Mouse (Mus musculus): Measurements from ENCODE around the gene C1ql4.
"Not testable (repeated sequence)": the region's sequence is repeated elsewhere in the genome, so short reads cannot be mapped to it uniquely, and the experiment has no call there.

The C1ql4 gene

GRCm38 (mm10) chr15:99097840-99098492 is 10.3 kb upstream of the C1ql4 start:
- DNase-seq: no peak

GRCm38 (mm10) chr15:99096831-99097500 is 9.3 kb upstream of the C1ql4 start:
- DNase-seq: peak; percentile 55

GRCm38 (mm10) chr15:99096061-99096793 is 8.6 kb upstream of the C1ql4 start:
- DNase-seq: no peak

- no peak for DNase-seq
Measured at GRCm38 (mm10) chr15:99095356-99095755, 7.7 kb upstream of the C1ql4 start.

DNA sequence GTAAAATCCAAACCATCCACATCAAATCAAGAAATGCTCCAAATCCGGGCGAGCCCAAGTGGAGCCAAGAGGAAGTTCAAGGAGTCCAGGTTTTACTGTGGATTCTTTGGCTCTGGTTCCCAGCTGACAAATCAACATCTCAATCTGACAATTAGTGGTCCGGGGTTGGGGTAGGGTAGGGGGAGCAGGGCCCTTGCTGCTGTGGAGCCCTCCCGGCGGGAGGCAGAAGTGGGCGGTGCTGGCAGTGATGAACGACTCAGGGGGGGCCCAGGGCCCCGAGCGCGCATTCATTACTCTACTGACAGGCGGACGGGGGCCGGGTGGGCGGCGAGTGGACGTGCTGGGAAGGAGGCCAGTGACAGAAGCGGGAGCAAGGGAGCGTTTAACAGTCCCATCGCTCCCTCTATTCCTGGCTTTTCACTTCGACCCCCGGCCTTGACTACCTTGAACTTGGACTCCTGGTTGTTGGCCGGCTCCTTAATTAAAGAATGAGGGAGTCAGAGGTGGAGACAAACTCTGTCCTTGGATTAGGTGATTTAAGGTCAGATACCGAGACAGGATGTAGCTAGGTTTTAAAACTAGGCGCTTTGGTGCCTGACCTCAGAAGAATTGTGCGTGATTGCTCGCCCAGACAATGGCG is 7.1 kb upstream of the C1ql4 start:
- DNase-seq: no peak

- no peak for DNase-seq
Measured at GRCm38 (mm10) chr15:99093291-99094258, 6.0 kb upstream of the C1ql4 start.

GRCm38 (mm10) chr15:99092870-99093269 is 5.3 kb upstream of the C1ql4 start, which contains the start of gene Dnajc22:
TSS of gene Dnajc22 (plus strand) at chr15:99093170.
- DNase-seq: no peak

- peak; percentile 48 for DNase-seq
Measured at GRCm38 (mm10) chr15:99089069-99089468, 1.5 kb upstream of the C1ql4 start.

DNA sequence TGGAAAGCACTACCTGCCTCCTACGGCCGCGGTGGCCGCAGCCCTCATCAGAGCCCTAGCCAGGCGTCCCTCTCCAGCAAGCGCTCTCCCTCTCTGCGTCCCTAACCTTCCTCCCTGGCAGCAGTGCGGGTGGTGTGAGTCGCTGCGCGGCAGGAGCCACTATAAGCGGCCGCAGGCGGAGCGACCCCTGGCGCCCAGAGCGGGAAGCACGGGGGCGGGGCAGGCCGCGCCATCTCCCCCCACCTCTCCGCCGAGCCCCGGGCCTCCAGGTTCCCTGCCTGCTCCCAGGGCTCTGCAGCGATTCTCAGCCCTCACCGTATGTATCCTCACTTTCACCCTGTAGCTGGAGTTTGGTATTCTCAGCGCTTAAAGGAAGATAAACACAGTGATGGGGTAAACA is 675 bp upstream of the C1ql4 start:
- DNase-seq: peak; percentile 94

DNA sequence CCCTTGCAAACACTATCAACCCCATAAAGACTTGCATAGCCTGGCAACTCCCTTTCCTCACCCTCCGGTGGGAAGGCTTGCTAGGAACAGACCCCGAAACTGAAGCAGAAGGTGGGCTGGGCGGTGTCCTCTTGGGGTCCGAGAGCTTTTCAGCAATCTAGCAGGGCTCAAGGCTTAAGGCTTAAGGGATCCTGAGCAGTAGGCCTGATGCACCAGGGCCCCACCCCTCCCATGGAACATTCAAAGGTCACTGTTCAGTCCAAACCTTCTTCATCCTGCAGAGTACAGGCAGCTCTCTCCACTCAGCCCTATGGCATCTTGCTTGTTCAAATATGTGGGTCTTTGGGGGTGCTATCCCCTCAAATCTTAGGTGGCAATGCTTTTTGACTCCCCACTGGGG is 1.6 kb downstream of the C1ql4 start:
- no peak for DNase-seq

DNA sequence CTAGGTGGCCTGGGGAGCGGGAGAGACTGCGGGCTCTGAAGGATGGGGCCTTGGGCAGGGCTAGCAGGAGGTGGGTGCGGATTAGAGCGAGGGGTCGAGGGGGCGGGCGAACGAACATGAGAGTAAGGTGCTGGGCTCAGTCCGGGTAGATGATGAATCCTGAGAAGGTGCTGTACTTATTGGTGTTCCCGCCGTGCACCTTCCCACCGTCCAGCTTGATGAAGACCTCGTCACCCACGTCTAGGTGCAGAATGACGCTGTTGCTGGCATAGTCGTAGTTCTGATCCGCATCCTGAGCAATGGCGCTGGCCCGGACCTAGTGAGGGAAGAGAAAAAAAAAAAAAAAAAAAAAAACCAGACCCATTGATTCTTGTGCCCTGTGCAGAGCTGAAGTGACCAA is 3.0 kb downstream of the C1ql4 start:
- DNase-seq: no peak

GRCm38 (mm10) chr15:99083867-99084557 is 3.6 kb downstream of the C1ql4 start:
- no peak for DNase-seq

DNA sequence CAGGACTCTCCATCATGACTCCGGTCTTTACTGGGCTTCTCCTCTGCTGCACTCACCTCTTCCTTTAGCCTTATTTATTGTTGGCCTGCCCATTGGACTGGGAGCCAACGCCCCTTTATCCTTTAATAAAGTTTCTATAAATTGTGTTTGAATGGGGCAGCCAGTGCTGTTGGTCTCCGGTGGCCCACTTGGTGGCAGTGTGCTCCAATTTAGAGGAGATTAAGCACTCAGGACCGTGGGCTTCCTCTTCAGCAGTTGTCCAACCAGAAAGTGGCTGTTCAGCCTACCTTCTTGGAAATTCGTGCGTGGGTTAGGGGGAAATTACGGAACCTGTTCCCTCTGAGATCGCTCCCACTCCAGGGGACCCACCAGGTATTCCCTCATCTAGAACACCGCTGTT is 4.4 kb downstream of the C1ql4 start:
- peak; percentile 65 for DNase-seq

DNA sequence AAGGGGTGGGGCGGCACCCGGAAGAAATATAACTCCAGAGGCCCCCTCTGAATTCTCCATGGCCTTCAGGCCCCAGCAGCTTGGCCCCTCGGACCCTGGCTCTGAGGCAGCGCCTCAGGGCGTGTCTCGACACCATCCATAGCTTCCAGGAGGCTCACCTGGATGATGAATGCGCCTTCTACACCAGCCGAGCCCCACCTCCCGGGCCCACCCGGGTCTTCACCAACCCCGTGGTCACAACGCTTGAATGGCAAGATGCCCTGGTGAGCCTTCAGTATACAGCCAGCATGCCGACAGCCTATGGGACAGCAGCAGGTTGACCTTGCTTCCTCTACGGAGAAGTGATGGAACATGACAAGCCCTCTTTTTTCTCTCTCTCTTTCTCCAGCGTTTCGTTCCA is 4.8 kb downstream of the C1ql4 start:
- no peak for DNase-seq

DNA sequence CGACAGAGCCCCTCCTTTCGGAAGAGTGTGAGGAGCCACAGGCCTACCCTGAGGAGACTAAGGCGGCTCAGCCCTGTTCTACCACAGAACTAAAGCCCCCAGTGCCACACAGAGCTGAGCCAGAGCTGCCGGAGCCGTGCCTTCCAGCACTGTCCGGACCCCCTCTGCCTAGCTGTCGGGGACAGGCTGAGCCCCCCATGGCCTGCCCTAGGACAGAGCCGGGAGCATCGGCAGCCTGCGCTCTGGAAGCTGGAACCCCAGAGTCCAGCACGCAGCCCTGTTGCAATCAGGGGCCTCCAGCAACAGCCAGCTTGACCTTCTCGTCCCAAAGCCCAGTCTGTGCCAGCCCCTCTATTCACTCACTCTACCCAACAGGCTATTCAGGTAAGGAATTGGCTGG is 5.3 kb downstream of the C1ql4 start:
- no peak for DNase-seq

GRCm38 (mm10) chr15:99079804-99080203 is 7.8 kb downstream of the C1ql4 start:
- DNase-seq: no peak

GRCm38 (mm10) chr15:99078181-99078910 is 9.3 kb downstream of the C1ql4 start:
- DNase-seq: no peak

DNA sequence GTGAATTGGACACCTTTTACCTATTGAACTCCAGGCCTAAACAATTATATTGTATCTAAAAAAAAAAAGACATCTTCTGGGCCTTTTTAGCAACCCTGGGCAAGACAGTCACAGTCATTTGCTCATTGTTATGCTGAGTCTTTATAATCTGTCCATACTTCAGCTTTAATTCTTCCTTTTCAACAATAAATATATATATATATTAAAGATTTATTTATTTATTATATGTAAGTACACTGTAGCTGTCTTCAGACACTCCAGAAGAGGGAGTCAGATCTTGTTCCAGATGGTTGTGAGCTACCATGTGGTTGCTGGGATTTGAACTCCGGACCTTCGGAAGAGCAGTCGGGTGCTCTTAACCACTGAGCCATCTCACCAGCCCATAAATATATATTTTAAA is 11.6 kb downstream of the C1ql4 start:
- not testable (repeated sequence) for DNase-seq

- peak; percentile 98 for DNase-seq
Measured at GRCm38 (mm10) chr15:99074600-99075333, 12.8 kb downstream of the C1ql4 start.

- no peak for DNase-seq
Measured at GRCm38 (mm10) chr15:99074019-99074599, 13.5 kb downstream of the C1ql4 start, which contains the start of gene Troap. TSS of gene Troap (plus strand) at chr15:99074575.
